Mouse (Mus musculus): Measurements from ENCODE around the gene H2afy2. TPM values are rescaled to one million over a fixed set of nuclear protein-coding genes. Genes with fewer than 3 reads are reported as not detected.

Gene H2afy2
- total RNA-seq, 2 experiments from 2014 or later: not detected

DNA sequence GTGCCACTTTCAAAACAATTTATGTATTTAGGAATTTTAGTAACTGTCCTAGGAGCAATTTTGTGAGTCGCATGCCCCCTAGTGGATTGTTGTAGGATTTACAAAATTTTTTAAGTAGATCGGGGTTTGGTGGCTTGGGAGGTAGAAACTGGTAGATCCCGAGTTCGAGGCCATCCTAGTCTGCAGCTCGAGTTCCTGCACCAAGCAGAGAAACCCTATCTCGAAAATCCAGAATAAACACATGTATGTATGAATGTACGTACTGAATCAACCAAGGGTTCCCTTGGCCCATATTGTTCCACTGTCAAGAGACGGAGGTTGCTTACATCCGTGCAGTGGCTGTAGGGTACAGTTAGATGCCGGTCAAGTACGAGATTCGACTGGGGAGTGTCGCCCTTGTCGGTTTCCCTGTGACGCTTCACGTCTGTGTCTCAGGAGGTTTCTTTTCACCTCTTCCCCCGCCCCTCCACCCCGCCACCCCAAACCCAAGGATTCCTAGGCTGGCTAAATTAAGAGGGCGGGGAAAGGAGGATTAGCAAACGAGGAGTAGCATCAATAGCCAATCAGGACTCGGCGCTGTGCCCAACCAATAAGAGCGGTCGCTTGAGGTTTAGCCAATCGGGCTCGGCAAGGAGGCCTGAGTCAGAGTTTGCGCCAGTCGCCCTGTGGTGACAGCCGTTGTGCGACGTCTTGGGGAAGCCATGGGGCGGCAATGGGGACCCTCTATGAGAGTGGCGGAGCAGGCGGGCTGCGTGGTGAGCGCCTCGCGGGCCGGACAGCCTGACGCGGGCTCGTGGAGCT, 88.9 kb downstream of the H2afy2 start, which contains the start of gene Tysnd1:
Tysnd1 (plus strand) TSS at position 645 of the 801 bp plus-strand sequence.
- ATAC-seq (replicated peaks; ENCODE audit: low FRiP score, poor library complexity, severe bottlenecking): peak; percentile 98

DNA sequence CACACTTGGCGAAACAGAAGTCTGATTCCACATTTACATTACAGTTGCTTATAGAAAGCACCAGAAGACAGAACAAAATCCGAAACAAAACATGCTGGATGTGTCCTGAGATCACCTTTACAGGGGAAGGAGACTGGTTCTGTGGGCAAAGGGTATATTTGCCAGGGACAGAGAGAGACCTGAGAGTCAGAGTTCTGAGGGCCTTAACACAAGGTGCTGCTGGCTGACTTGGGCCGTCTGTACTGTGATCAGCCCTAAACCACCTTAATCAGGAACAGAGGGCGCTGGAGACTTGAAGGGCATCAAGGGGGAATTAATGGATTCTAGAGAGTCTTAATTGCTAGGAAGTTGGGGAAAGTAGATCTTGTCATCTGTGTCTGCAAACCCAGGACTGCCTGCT, 90.4 kb downstream of the H2afy2 start:
- no peak for ATAC-seq (replicated peaks; ENCODE audit: low FRiP score, poor library complexity, severe bottlenecking)

DNA sequence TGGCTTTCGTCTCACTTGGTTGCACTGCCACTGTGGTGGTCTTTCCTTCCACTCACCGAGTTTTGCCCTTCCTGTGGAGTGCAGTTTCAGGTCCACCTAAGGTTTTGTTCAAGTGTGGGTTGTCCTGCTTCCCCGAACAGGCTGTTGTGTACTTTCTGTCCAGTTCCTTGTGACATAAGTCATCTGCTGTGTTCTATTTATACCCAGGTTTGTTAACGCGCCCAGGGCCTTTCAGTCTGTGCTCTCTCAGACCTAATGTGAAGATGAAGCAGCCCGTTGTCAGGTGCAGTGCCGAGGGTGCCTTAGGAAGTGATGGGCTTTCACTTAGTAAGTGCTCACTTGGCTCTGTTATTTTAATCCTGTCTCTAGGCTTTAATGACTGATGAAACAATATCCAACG, 94.5 kb downstream of the H2afy2 start:
- ATAC-seq (replicated peaks; ENCODE audit: low FRiP score, poor library complexity, severe bottlenecking): no peak

Other genes starting within 250 kb of the H2afy2 start
- not detected in 2 replicates for gene Npffr1, start 188.7 kb downstream of the H2afy2 start, total RNA-seq (2015; ENCODE audit: low replicate concordance)
- gene Npffr1, start 188.7 kb downstream of the H2afy2 start, total RNA-seq (2017; ENCODE audit: low replicate concordance): not detected in 2 replicates
- 14.4 and 18.1 TPM in 2 replicates for gene Ppa1, start 135.6 kb downstream of the H2afy2 start, total RNA-seq (2015; ENCODE audit: low replicate concordance)
- 19.2 and 22.2 TPM in 2 replicates for gene Ppa1, start 135.6 kb downstream of the H2afy2 start, total RNA-seq (2017; ENCODE audit: low replicate concordance)
- gene Sar1a, start 103.8 kb downstream of the H2afy2 start, total RNA-seq (2015; ENCODE audit: low replicate concordance): 37.6 and 50.5 TPM in 2 replicates
- gene Sar1a, start 103.8 kb downstream of the H2afy2 start, total RNA-seq (2017; ENCODE audit: low replicate concordance): 26.9 and 32.6 TPM in 2 replicates
- gene Tysnd1, start 88.6 kb downstream of the H2afy2 start, total RNA-seq (2015; ENCODE audit: low replicate concordance): 0.58 and 7.1 TPM in 2 replicates
- 3.2 and 8.8 TPM in 2 replicates for gene Tysnd1, start 88.6 kb downstream of the H2afy2 start, total RNA-seq (2017; ENCODE audit: low replicate concordance)
- 0.58 and 0.84 TPM in 2 replicates for gene Aifm2, start 68.9 kb downstream of the H2afy2 start, total RNA-seq (2015; ENCODE audit: low replicate concordance)
- gene Aifm2, start 68.9 kb downstream of the H2afy2 start, total RNA-seq (2017; ENCODE audit: low replicate concordance): 1.2 and 2.0 TPM in 2 replicates
- not detected in 2 replicates for gene Col13a1, start 195.0 kb upstream of the H2afy2 start, total RNA-seq (2015; ENCODE audit: low replicate concordance)
- not detected in 2 replicates for gene Col13a1, start 195.0 kb upstream of the H2afy2 start, total RNA-seq (2017; ENCODE audit: low replicate concordance)

All from erythroblast, adult 5-6 weeks (primary cell).